Comparison of ENCODE assay signal across 10 mouse cellular contexts in genomic region chr11:55416609-55417265, GRCm38 (mm10). TPM values are rescaled to one million over a fixed set of nuclear protein-coding genes. Genes with fewer than 3 reads are reported as not detected.
DNase-seq lines count a peak whose midpoint lies in the region; ATAC-seq and TF ChIP-seq lines count a peak whose summit lies in the region.
"Had no signal": no experiment of that assay in that cellular context is flagged by ENCODE, and none has a peak within 500 bp of the region (broad histone marks: within the 10 kb centered on the region; RNA-seq: fewer than 3 reads in every experiment).

No protein-coding gene starts in this region.

- peaks cover 52% of the 10 kb centered on the region for H3K4me1 ChIP-seq in forebrain, embryonic 10.5 days
- H3K4me1 ChIP-seq in forebrain, embryonic 15.5 days = peaks cover 27% of the 10 kb centered on the region
- H3K4me1 ChIP-seq in lung, embryonic 16.5 days (replicated peaks; ENCODE audit: control insufficient read depth, insufficient read depth, low read length) = peaks cover 57% of the 10 kb centered on the region
- peaks cover 28% of the 10 kb centered on the region for H3K4me1 ChIP-seq in lung, adult 2 months (ENCODE audit: control insufficient read depth, insufficient read depth, low read length)
- H3K4me1 ChIP-seq in hindbrain, embryonic 14.5 days (replicated peaks; ENCODE audit: control insufficient read depth, insufficient read depth, low read length) = no peaks in the 10 kb centered on the region; the same call in 1 of the 2 replicates

- no peak overlapping the region for H3K9ac ChIP-seq in forebrain, embryonic 15.5 days (replicated peaks)
- H3K9ac ChIP-seq in lung, embryonic 16.5 days (ENCODE audit: low read length) = peak overlapping the region; percentile 47
- no peak overlapping the region for H3K9ac ChIP-seq in hindbrain, embryonic 14.5 days

- H3K9me3 ChIP-seq in forebrain, embryonic 10.5 days = no peaks in the 10 kb centered on the region
- no peaks in the 10 kb centered on the region for H3K9me3 ChIP-seq in forebrain, embryonic 15.5 days
- H3K9me3 ChIP-seq in lung, embryonic 16.5 days (ENCODE audit: control insufficient read depth, low read length) = no peaks in the 10 kb centered on the region
- H3K9me3 ChIP-seq in hindbrain, embryonic 14.5 days (ENCODE audit: control insufficient read depth, low read length) = no peaks in the 10 kb centered on the region

- no peak overlapping the region for H3K4me2 ChIP-seq in forebrain, embryonic 15.5 days (replicated peaks)
- H3K4me2 ChIP-seq in lung, embryonic 16.5 days (ENCODE audit: low read depth, low read length) = peak overlapping the region; percentile 70
- H3K4me2 ChIP-seq in hindbrain, embryonic 14.5 days (replicated peaks) = peak overlapping the region; percentile 8; the same call in 1 of the 2 replicates
- peak overlapping the region; percentile 95 for H3K4me2 ChIP-seq in myocyte (ENCODE audit: low read depth)

- no peak for TF ChIP-seq CTCF in lung, adult 2 months (IDR thresholded peaks at IDR 0.05; ENCODE audit: insufficient read depth, low read length)

- H3K27ac ChIP-seq in forebrain, embryonic 10.5 days = peak overlapping the region; percentile 93
- H3K27ac ChIP-seq in forebrain, embryonic 15.5 days (replicated peaks) = no peak overlapping the region
- H3K27ac ChIP-seq in lung, embryonic 16.5 days (ENCODE audit: low read length) = peak overlapping the region; percentile 98
- no peak overlapping the region for H3K27ac ChIP-seq in hindbrain, embryonic 14.5 days

- WGBS in forebrain, embryonic 10.5 days = 80% methylated on average over 6 of the region's 6 CpGs
- 82% methylated on average over 6 of the region's 6 CpGs for WGBS in forebrain, embryonic 15.5 days
- 44% methylated on average over 6 of the region's 6 CpGs for WGBS in lung, embryonic 16.5 days
- 22% methylated on average over 6 of the region's 6 CpGs for WGBS in lung, adult 2 months
- WGBS in hindbrain, embryonic 14.5 days = 68% methylated on average over 6 of the region's 6 CpGs

- no peak for ATAC-seq in forebrain, embryonic 15.5 days (replicated peaks)
- no peak for ATAC-seq in lung, embryonic 16.5 days (ENCODE audit: low read depth)
- no peak for ATAC-seq in hindbrain, embryonic 14.5 days (ENCODE audit: low FRiP score)

- peaks cover 73% of the 10 kb centered on the region for H3K79me2 ChIP-seq in myocyte (ENCODE audit: control insufficient read depth, insufficient read depth)

- TF ChIP-seq POLR2A in lung, adult 2 months (IDR thresholded peaks at IDR 0.05; ENCODE audit: borderline replicate concordance, extremely low read depth, low read depth, low read length) = no peak
- peak; percentile 34 for TF ChIP-seq POLR2A in myocyte (IDR thresholded peaks at IDR 0.05; ENCODE audit: insufficient read length, low read depth)

- no peak for DNase-seq in forebrain, embryonic 10.5 days (ENCODE audit: extremely low spot score, low spot score)
- no peak for DNase-seq in lung, adult 2 months
- no peak for DNase-seq in hindbrain, embryonic 14.5 days (ENCODE audit: low spot score)
- DNase-seq in retina, embryonic 14.5 days (ENCODE audit: low spot score) = no peak
- no peak for DNase-seq in cerebellum, adult 9-11 months
- DNase-seq: cerebellum, postnatal 10 days; gastrocnemius, postnatal 25 days had no signal

- peaks cover 22% of the 10 kb centered on the region for H3K36me3 ChIP-seq in forebrain, embryonic 10.5 days (replicated peaks)
- no peaks in the 10 kb centered on the region for H3K36me3 ChIP-seq in forebrain, embryonic 15.5 days
- no peaks in the 10 kb centered on the region for H3K36me3 ChIP-seq in lung, embryonic 16.5 days (ENCODE audit: control insufficient read depth, insufficient read depth, low read length)
- H3K36me3 ChIP-seq in hindbrain, embryonic 14.5 days (replicated peaks; ENCODE audit: control insufficient read depth, insufficient read depth) = no peaks in the 10 kb centered on the region
- H3K36me3 ChIP-seq in myocyte (ENCODE audit: control insufficient read depth, insufficient read depth) = peaks cover 6% of the 10 kb centered on the region

- no peak overlapping the region for H3ac ChIP-seq in myocyte (ENCODE audit: control insufficient read depth, insufficient read length)

- no peak overlapping the region for H3K4me3 ChIP-seq in forebrain, embryonic 10.5 days
- no peak overlapping the region for H3K4me3 ChIP-seq in forebrain, embryonic 15.5 days
- H3K4me3 ChIP-seq in lung, embryonic 16.5 days (ENCODE audit: low read length) = peak overlapping the region; percentile 74
- H3K4me3 ChIP-seq in lung, adult 2 months (replicated peaks; ENCODE audit: extremely low read depth, low read depth, low read length) = no peak overlapping the region
- H3K4me3 ChIP-seq in hindbrain, embryonic 14.5 days (replicated peaks; ENCODE audit: low read length) = no peak overlapping the region
- peak overlapping the region; percentile 75 for H3K4me3 ChIP-seq in myocyte

- no peaks in the 10 kb centered on the region for H3K27me3 ChIP-seq in forebrain, embryonic 10.5 days (ENCODE audit: poor library complexity, severe bottlenecking)
- no peaks in the 10 kb centered on the region for H3K27me3 ChIP-seq in forebrain, embryonic 15.5 days
- H3K27me3 ChIP-seq in lung, embryonic 16.5 days (ENCODE audit: control insufficient read depth, insufficient read depth, low read depth, low read length) = no peaks in the 10 kb centered on the region
- no peaks in the 10 kb centered on the region for H3K27me3 ChIP-seq in hindbrain, embryonic 14.5 days (ENCODE audit: control insufficient read depth, insufficient read depth, low read length)
- H3K27me3 ChIP-seq in myocyte (ENCODE audit: control insufficient read depth, insufficient read depth, insufficient read length) = no peaks in the 10 kb centered on the region

TF ChIP-seq in myocyte, 11 proteins besides CTCF, POLR2A, EP300 and RAD21:
- no peak for TF ChIP-seq USF1 (IDR thresholded peaks at IDR 0.05; ENCODE audit: low read depth)
- no peak for TF ChIP-seq MAX (IDR thresholded peaks at IDR 0.05; ENCODE audit: low read depth)
- TF ChIP-seq SRF (IDR thresholded peaks at IDR 0.05; ENCODE audit: control insufficient read depth, insufficient read length, low read depth) = no peak
- no peak for TF ChIP-seq REST (IDR thresholded peaks at IDR 0.05; ENCODE audit: insufficient read depth, insufficient read length)
- no peak for TF ChIP-seq POLR2AphosphoS2 (IDR thresholded peaks at IDR 0.05; ENCODE audit: insufficient read length, low read depth)
- no peak for TF ChIP-seq MYOG (IDR thresholded peaks at IDR 0.05; ENCODE audit: control insufficient read depth in 1 of 3, insufficient read depth in 1 of 3, insufficient read length in 2 of 3, low read depth in 2 of 3)
- no peak for TF ChIP-seq MYOD1 (IDR thresholded peaks at IDR 0.05; ENCODE audit: control insufficient read depth in 1 of 3, insufficient read length in 2 of 3, low read depth in 2 of 3)

RNA-seq across cellular contexts. Expression of gene Sparc, which starts 6.2 kb away (rescaled TPM):
- polyA plus RNA-seq in forebrain, embryonic 10.5 days (2016; fragmentation: Nextera tagmentation; extraction: Ambion mirVana) = 311 and 318 TPM in 2 replicates
- polyA plus RNA-seq in forebrain, embryonic 15.5 days (2015; fragmentation: Nextera tagmentation; extraction: Ambion mirVana) = 320 and 352 TPM in 2 replicates
- polyA plus RNA-seq in lung, embryonic 16.5 days (2015; fragmentation: Nextera tagmentation; extraction: Ambion mirVana) = 2,256 and 2,274 TPM in 2 replicates
- 2,531 and 3,134 TPM in 2 replicates for polyA plus RNA-seq in lung, adult 2 months (2012; rRNA removed)
- 532 and 583 TPM in 2 replicates for polyA plus RNA-seq in hindbrain, embryonic 14.5 days (2014; fragmentation: Nextera tagmentation; extraction: Ambion mirVana)
- polyA plus RNA-seq in myocyte (2012; fragmentation: generic; extraction: Trizol) = 1,961 TPM

RNA-seq across cellular contexts. Expression of gene Atox1, which starts 44.3 kb away (rescaled TPM):
- polyA plus RNA-seq in forebrain, embryonic 10.5 days (2016; fragmentation: Nextera tagmentation; extraction: Ambion mirVana) = 215 and 218 TPM in 2 replicates
- 257 and 262 TPM in 2 replicates for polyA plus RNA-seq in forebrain, embryonic 15.5 days (2015; fragmentation: Nextera tagmentation; extraction: Ambion mirVana)
- polyA plus RNA-seq in lung, embryonic 16.5 days (2015; fragmentation: Nextera tagmentation; extraction: Ambion mirVana) = 581 and 600 TPM in 2 replicates
- 243 and 337 TPM in 2 replicates for polyA plus RNA-seq in lung, adult 2 months (2012; rRNA removed)
- polyA plus RNA-seq in hindbrain, embryonic 14.5 days (2014; fragmentation: Nextera tagmentation; extraction: Ambion mirVana) = 259 and 340 TPM in 2 replicates
- polyA plus RNA-seq in myocyte (2012; fragmentation: generic; extraction: Trizol) = 264 TPM

RNA-seq across cellular contexts. Expression of gene G3bp1, which starts 52.7 kb away (rescaled TPM):
- 292 TPM in 2 replicates for polyA plus RNA-seq in forebrain, embryonic 10.5 days (2016; fragmentation: Nextera tagmentation; extraction: Ambion mirVana)
- 154 and 161 TPM in 2 replicates for polyA plus RNA-seq in forebrain, embryonic 15.5 days (2015; fragmentation: Nextera tagmentation; extraction: Ambion mirVana)
- 141 and 152 TPM in 2 replicates for polyA plus RNA-seq in lung, embryonic 16.5 days (2015; fragmentation: Nextera tagmentation; extraction: Ambion mirVana)
- polyA plus RNA-seq in lung, adult 2 months (2012; rRNA removed) = 20.5 and 21.8 TPM in 2 replicates
- polyA plus RNA-seq in hindbrain, embryonic 14.5 days (2014; fragmentation: Nextera tagmentation; extraction: Ambion mirVana) = 99.5 and 102 TPM in 2 replicates
- 52.2 TPM for polyA plus RNA-seq in myocyte (2012; fragmentation: generic; extraction: Trizol)

Comparison
In these comparisons a context has a peak if more than half of its experiments do, and no peak if none do; other contexts are left out.
1. H3K27ac ChIP-seq: peak in forebrain, embryonic 10.5 days (single experiment) and lung, embryonic 16.5 days (single experiment); none in forebrain, embryonic 15.5 days (single experiment) and hindbrain, embryonic 14.5 days (single experiment).
2. H3K4me3 ChIP-seq: peak in lung, embryonic 16.5 days (single experiment) and myocyte (single experiment); none in forebrain, embryonic 10.5 days (single experiment), forebrain, embryonic 15.5 days (single experiment), lung, adult 2 months (single experiment) and hindbrain, embryonic 14.5 days (single experiment).